15 mouse cellular contexts compared by ENCODE assay signal in the genomic region with DNA sequence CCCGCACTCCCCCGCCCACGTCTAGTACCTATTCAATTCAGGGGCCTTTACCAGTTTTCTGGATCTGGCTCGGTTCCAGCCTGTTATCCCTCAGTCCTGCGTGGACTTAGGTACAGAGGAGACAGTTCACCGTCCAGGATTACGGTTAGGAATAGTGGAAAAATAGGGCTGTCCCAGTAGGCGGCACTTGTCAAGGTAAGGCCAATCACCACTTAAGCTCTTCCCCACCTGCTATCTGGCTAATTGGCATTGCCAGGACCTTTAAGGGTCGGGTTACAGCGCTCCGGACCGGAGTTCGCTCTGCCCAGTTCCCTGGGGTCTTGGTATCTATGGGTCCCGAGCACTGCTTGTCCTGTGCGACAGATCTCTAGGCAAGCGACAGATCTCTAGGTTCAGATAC. TPM values are rescaled to one million over a fixed set of nuclear protein-coding genes. Genes with fewer than 3 reads are reported as not detected.
DNase-seq lines count a peak whose midpoint lies in the region; ATAC-seq and TF ChIP-seq lines count a peak whose summit lies in the region.
"Had no signal": no experiment of that assay in that cellular context is flagged by ENCODE, and none has a peak within 500 bp of the region (broad histone marks: within the 10 kb centered on the region; RNA-seq: fewer than 3 reads in every experiment).

A gene (minus strand): TSS at position 83 of the 400 bp plus-strand sequence.

- ATAC-seq in heart, embryonic 12.5 days (ENCODE audit: insufficient number of reproducible peaks, low FRiP score) = no peak
- ATAC-seq in lung, embryonic 14.5 days (ENCODE audit: insufficient read depth) = no peak
- no peak for ATAC-seq in intestine, embryonic 14.5 days (replicated peaks; ENCODE audit: low FRiP score, low TSS enrichment, low read depth)
- no peak for ATAC-seq in liver, embryonic 15.5 days (ENCODE audit: insufficient read depth)
- ATAC-seq: CD4-positive, CD25-positive, alpha-beta regulatory T cell, adult 4 months; forebrain, embryonic 16.5 days had no signal

- TF ChIP-seq POLR2A in heart, adult 2 months (IDR thresholded peaks at IDR 0.05; ENCODE audit: insufficient read depth, low read depth, low read length) = no peak

- no peak within 1 kb of the TSS for H3K9ac ChIP-seq in heart, embryonic 12.5 days
- no peak within 1 kb of the TSS for H3K9ac ChIP-seq in heart, adult 2 months (ENCODE audit: low read depth, low read length)
- no peak within 1 kb of the TSS for H3K9ac ChIP-seq in lung, embryonic 14.5 days
- no peak within 1 kb of the TSS for H3K9ac ChIP-seq in intestine, embryonic 14.5 days (ENCODE audit: low read length)
- H3K9ac ChIP-seq in liver, embryonic 15.5 days = no peak within 1 kb of the TSS

- DNase-seq in heart, adult 2 months = no peak
- no peak for DNase-seq in lung, embryonic 14.5 days
- no peak for DNase-seq in lung, postnatal 4 days
- no peak for DNase-seq in intestine, embryonic 14.5 days (ENCODE audit: low spot score)
- DNase-seq in layer of hippocampus, adult 9-11 months = no peak
- no peak for DNase-seq in Muller cell, postnatal 12 days (ENCODE audit: inconsistent ontology term)
- DNase-seq: heart, postnatal 10 days; layer of hippocampus, postnatal 36 days; lung, postnatal 10 days; right cerebral cortex, adult 18-20 months had no signal

- TF ChIP-seq EP300 in heart, adult 2 months (IDR thresholded peaks at IDR 0.05; ENCODE audit: insufficient read depth, low read depth, low read length) = no peak

- TF ChIP-seq CTCF in heart, adult 2 months (IDR thresholded peaks at IDR 0.05) = no peak
- no peak for TF ChIP-seq CTCF in lung, embryonic 14.5 days (IDR thresholded peaks at IDR 0.05; ENCODE audit: low read depth)

- H3K27ac ChIP-seq in heart, embryonic 12.5 days (ENCODE audit: poor library complexity, severe bottlenecking) = no peak within 1 kb of the TSS
- no peak within 1 kb of the TSS for H3K27ac ChIP-seq in heart, adult 2 months
- H3K27ac ChIP-seq in lung, embryonic 14.5 days (ENCODE audit: low read depth) = no peak within 1 kb of the TSS
- no peak within 1 kb of the TSS for H3K27ac ChIP-seq in intestine, embryonic 14.5 days (ENCODE audit: low read depth)
- no peak within 1 kb of the TSS for H3K27ac ChIP-seq in liver, embryonic 15.5 days (replicated peaks)

- 21% methylated on average over 16 of the region's 16 CpGs for WGBS in heart, embryonic 12.5 days
- 42% methylated on average over 16 of the region's 16 CpGs for WGBS in heart, adult 2 months
- WGBS in lung, embryonic 14.5 days = 17% methylated on average over 16 of the region's 16 CpGs
- WGBS in intestine, embryonic 14.5 days = 26% methylated on average over 16 of the region's 16 CpGs
- 45% methylated on average over 16 of the region's 16 CpGs for WGBS in liver, embryonic 15.5 days (ENCODE audit: insufficient replicate concordance)

- intact Hi-C loops in heart, adult 2 months (cut with DNase I) = loop anchor here (10.0 kb wide), 1 partner anchor 232 kb away; a partner anchor contains a TSS

- no peaks in the 10 kb centered on the region for H3K79me2 ChIP-seq in heart, adult 2 months (replicated peaks; ENCODE audit: control insufficient read depth, insufficient read depth, low read length)

- peaks cover 45% of the 10 kb centered on the region for H3K27me3 ChIP-seq in heart, embryonic 12.5 days (replicated peaks)
- 0 out of 2 replicates have a peak, but pooled peaks cover 2% of the 10 kb centered on the region for H3K27me3 ChIP-seq in heart, adult 2 months (ENCODE audit: control insufficient read depth, insufficient read depth, low read length)
- H3K27me3 ChIP-seq in lung, embryonic 14.5 days (ENCODE audit: insufficient read depth, low read length) = peaks cover 44% of the 10 kb centered on the region
- peaks cover 46% of the 10 kb centered on the region for H3K27me3 ChIP-seq in intestine, embryonic 14.5 days (replicated peaks; ENCODE audit: control insufficient read depth, insufficient read depth, low read length)
- peaks cover 48% of the 10 kb centered on the region for H3K27me3 ChIP-seq in liver, embryonic 15.5 days

- H3K4me3 ChIP-seq in heart, embryonic 12.5 days = no peak within 1 kb of the TSS
- no peak within 1 kb of the TSS for H3K4me3 ChIP-seq in heart, adult 2 months
- no peak within 1 kb of the TSS for H3K4me3 ChIP-seq in lung, embryonic 14.5 days (ENCODE audit: low read depth, low read length)
- H3K4me3 ChIP-seq in intestine, embryonic 14.5 days (ENCODE audit: low read depth, low read length) = no peak within 1 kb of the TSS; the same call in 1 of the 2 replicates
- no peak within 1 kb of the TSS for H3K4me3 ChIP-seq in liver, embryonic 15.5 days (replicated peaks)
- H3K4me3 ChIP-seq: myocyte had no signal

- no peaks in the 10 kb centered on the region for H3K9me3 ChIP-seq in heart, embryonic 12.5 days (replicated peaks)
- H3K9me3 ChIP-seq in lung, embryonic 14.5 days (ENCODE audit: low read depth, low read length) = no peaks in the 10 kb centered on the region
- no peaks in the 10 kb centered on the region for H3K9me3 ChIP-seq in intestine, embryonic 14.5 days (ENCODE audit: control insufficient read depth, low read length)
- H3K9me3 ChIP-seq in liver, embryonic 15.5 days (replicated peaks) = no peaks in the 10 kb centered on the region

- H3K4me2 ChIP-seq in heart, embryonic 12.5 days = peak within 1 kb of the TSS; percentile 28
- peak within 1 kb of the TSS; percentile 33; the same call in 1 of the 2 replicates for H3K4me2 ChIP-seq in lung, embryonic 14.5 days
- H3K4me2 ChIP-seq in intestine, embryonic 14.5 days (ENCODE audit: low read length) = peak within 1 kb of the TSS; percentile 29
- H3K4me2 ChIP-seq in liver, embryonic 15.5 days = peak within 1 kb of the TSS; percentile 23; the same call in 1 of the 2 replicates

- peaks cover 6% of the 10 kb centered on the region for H3K36me3 ChIP-seq in heart, embryonic 12.5 days
- H3K36me3 ChIP-seq in heart, adult 2 months (ENCODE audit: control insufficient read depth, insufficient read depth, low read length) = no peaks in the 10 kb centered on the region
- peaks cover 10% of the 10 kb centered on the region for H3K36me3 ChIP-seq in lung, embryonic 14.5 days (ENCODE audit: insufficient read depth)
- peaks cover 8% of the 10 kb centered on the region for H3K36me3 ChIP-seq in intestine, embryonic 14.5 days (ENCODE audit: control insufficient read depth, insufficient read depth, low read length)
- H3K36me3 ChIP-seq in liver, embryonic 15.5 days (replicated peaks) = peaks cover 10% of the 10 kb centered on the region

- H3K4me1 ChIP-seq in heart, embryonic 12.5 days (replicated peaks) = peaks cover 38% of the 10 kb centered on the region
- peaks cover 7% of the 10 kb centered on the region for H3K4me1 ChIP-seq in heart, adult 2 months (ENCODE audit: control insufficient read depth, insufficient read depth, low read length)
- peaks cover 6% of the 10 kb centered on the region for H3K4me1 ChIP-seq in lung, embryonic 14.5 days (ENCODE audit: insufficient read depth)
- peaks cover 26% of the 10 kb centered on the region for H3K4me1 ChIP-seq in intestine, embryonic 14.5 days (replicated peaks; ENCODE audit: control insufficient read depth, insufficient read depth, low read length)
- peaks cover 58% of the 10 kb centered on the region for H3K4me1 ChIP-seq in liver, embryonic 15.5 days (replicated peaks)

RNA-seq across cellular contexts. Expression of the gene that starts here (rescaled TPM):
- 1.3 and 1.6 TPM in 2 replicates for polyA plus RNA-seq in heart, embryonic 12.5 days (2016; fragmentation: Nextera tagmentation; extraction: Ambion mirVana)
- under 1 TPM; 0.18 to 0.47 TPM for total RNA-seq in heart, adult 2 months (2021)
- 1.1 and 1.8 TPM in 2 replicates for polyA plus RNA-seq in heart, adult 2 months (2012; rRNA removed)
- 0.96 and 1.5 TPM in 2 replicates for polyA plus RNA-seq in lung, embryonic 14.5 days (2014; fragmentation: Nextera tagmentation; extraction: Ambion mirVana)
- polyA plus RNA-seq in intestine, embryonic 14.5 days (2014; fragmentation: Nextera tagmentation; extraction: Ambion mirVana) = 1.2 and 1.5 TPM in 2 replicates
- polyA plus RNA-seq in liver, embryonic 15.5 days (2015; fragmentation: Nextera tagmentation; extraction: Ambion mirVana) = 0.40 TPM in 2 replicates
- polyA plus RNA-seq: CD4-positive, CD25-positive, alpha-beta regulatory T cell, adult 4 months had no signal
